Mouse (Mus musculus): Measurements from ENCODE around the gene Gm3776. TPM values are rescaled to one million over a fixed set of nuclear protein-coding genes. Genes with fewer than 3 reads are reported as not detected.
"Not testable (repeated sequence)": the region's sequence is repeated elsewhere in the genome, so short reads cannot be mapped to it uniquely, and the experiment has no call there.

Gene Gm3776
- polyA plus RNA-seq, 1 experiment from 2014 or later = 32.2 TPM

- H3K36me3 ChIP-seq; H3K9ac ChIP-seq; H3K4me1 ChIP-seq; H3K4me3 ChIP-seq (replicated peaks); H3K27ac ChIP-seq; H3K27me3 ChIP-seq (replicated peaks); H3K4me2 ChIP-seq; H3K9me3 ChIP-seq: not testable (repeated sequence)
- WGBS = 28% methylated on average over 3 of the region's 3 CpGs
- peak; percentile 66 for ATAC-seq (ENCODE audit: insufficient read depth, low FRiP score, low read depth)
Measured at GRCm38 (mm10) chr9:78229658-78230057, 27.3 kb upstream of the Gm3776 start.

GRCm38 (mm10) chr9:78230461-78230860 is 26.5 kb upstream of the Gm3776 start, which contains the start of gene Gsta1:
Gsta1 (plus strand) TSS chr9:78230656.
- H3K4me3 ChIP-seq (replicated peaks); H3K9ac ChIP-seq; H3K4me2 ChIP-seq; H3K27me3 ChIP-seq (replicated peaks); H3K9me3 ChIP-seq; H3K36me3 ChIP-seq; ATAC-seq (ENCODE audit: insufficient read depth, low FRiP score, low read depth); H3K4me1 ChIP-seq; H3K27ac ChIP-seq: not testable (repeated sequence)
- WGBS = 72% methylated on average over 3 of the region's 3 CpGs

DNA sequence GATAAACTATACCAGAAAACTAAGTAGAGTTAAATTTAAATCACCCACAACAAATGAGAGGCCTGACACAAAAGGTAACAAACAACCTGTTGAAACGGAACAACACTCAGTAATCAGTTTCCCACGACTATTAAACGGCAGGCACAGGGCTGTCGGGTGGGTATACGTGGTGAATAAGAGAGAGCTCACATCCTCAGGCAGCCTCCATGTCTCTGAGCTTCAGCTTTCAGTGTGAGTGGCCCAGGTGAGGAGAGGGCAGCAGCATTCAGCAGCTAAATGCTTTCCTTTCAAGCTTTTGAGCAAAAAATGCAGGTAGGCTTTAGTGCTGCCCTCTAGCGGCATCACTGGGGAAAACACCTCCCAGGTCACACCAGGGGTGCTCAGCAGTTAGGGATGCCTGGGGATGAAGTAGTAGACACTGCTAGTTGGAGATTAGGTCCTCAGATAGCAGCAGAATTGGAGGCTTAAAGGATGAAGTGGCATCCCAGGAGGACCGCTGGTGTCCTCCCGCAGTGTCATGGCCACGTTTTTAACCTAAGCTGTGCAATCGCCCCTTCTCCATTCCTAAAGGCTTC is 23.7 kb upstream of the Gm3776 start:
- ATAC-seq (ENCODE audit: insufficient read depth, low FRiP score, low read depth) = not testable (repeated sequence)

DNA sequence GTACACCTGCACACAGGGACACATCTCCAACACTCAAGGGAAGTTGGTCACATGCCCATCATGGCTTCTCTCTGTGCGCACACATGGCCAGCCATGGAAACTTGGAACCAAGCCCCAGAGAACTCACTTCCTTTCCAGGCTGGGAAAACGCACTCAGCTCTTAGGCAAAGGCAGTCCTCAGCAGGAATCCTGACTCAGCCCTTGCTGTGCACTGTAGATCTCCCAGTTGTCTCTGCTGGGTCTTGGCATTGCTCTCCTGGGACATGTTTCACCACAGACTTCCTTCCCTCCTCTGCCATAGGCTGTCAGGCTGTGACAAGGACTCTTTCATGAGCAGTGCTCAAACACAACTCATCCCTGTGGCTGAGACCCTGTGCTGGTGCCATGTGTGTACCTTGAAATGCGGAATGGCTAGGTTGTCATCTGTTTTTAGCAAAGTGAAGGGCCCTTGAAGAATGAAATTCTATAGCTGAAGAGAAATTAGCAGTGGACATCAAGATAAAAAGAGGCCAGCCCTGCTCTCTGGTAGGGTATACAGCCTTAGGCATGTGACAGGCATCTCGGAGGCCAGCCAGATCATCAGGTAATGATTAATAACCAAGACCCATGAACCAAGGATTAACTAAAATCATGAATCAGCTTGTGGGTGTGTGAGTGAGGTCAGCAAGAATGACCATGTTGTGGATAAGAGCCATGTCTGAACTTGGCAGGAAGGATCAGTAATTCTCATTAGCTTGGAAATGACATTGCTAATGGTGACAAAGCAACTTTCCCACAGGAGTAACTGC is 1.1 kb upstream of the Gm3776 start:
- H3K27ac ChIP-seq; ATAC-seq (ENCODE audit: insufficient read depth, low FRiP score, low read depth); H3K4me2 ChIP-seq; H3K4me1 ChIP-seq; H3K27me3 ChIP-seq (replicated peaks); H3K9ac ChIP-seq; H3K9me3 ChIP-seq; H3K4me3 ChIP-seq (replicated peaks); H3K36me3 ChIP-seq: not testable (repeated sequence)
- 48% methylated on average over 4 of the region's 4 CpGs for WGBS

More for the DNA sequence above, 23.7 kb upstream of the Gm3776 start:
- H3K27me3 ChIP-seq (replicated peaks); H3K36me3 ChIP-seq; H3K4me3 ChIP-seq (replicated peaks); H3K9ac ChIP-seq; H3K4me2 ChIP-seq; H3K9me3 ChIP-seq; H3K27ac ChIP-seq; H3K4me1 ChIP-seq: not testable (repeated sequence)
- no CpG with 5 or more reads among the region's 10 CpGs for WGBS

DNA sequence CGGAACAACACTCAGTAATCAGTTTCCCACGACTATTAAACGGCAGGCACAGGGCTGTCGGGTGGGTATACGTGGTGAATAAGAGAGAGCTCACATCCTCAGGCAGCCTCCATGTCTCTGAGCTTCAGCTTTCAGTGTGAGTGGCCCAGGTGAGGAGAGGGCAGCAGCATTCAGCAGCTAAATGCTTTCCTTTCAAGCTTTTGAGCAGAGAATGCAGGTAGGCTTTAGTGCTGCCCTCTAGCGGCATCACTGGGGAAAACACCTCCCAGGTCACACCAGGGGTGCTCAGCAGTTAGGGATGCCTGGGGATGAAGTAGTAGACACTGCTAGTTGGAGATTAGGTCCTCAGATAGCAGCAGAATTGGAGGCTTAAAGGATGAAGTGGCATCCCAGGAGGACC is 2.8 kb downstream of the Gm3776 start:
- 0% methylated on average over 1 of the region's 6 CpGs for WGBS
- H3K4me2 ChIP-seq = not testable (repeated sequence)
- ATAC-seq (ENCODE audit: insufficient read depth, low FRiP score, low read depth) = peak; percentile 44; the same call in 1 of the 2 replicates

DNA sequence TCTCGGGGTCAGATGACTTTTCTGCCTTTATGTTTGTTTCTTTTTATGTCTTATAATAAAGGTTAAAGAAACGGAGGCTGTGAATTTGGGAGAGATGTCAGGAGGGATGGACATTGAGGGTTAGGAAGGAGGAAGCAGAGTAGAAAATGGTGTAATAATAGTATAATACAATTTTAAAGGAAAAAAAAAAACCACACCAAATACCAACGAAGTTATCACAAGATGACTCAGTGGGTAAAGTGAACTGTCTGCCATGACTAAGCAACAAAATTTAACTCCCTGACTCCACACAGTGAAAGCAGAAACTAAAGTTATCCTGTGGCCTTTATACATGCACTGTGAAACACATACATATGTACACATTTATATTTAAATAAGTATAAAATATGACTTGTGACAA is 14.0 kb downstream of the Gm3776 start:
- not testable (repeated sequence) for H3K9ac ChIP-seq; H3K4me3 ChIP-seq (replicated peaks); H3K36me3 ChIP-seq; H3K27me3 ChIP-seq (replicated peaks); ATAC-seq (ENCODE audit: insufficient read depth, low FRiP score, low read depth); H3K4me1 ChIP-seq; H3K4me2 ChIP-seq; H3K27ac ChIP-seq; H3K9me3 ChIP-seq
- WGBS = 72% methylated on average over 3 of the region's 3 CpGs

More for the DNA sequence above, 2.8 kb downstream of the Gm3776 start:
- H3K4me1 ChIP-seq; H3K9me3 ChIP-seq; H3K4me3 ChIP-seq (replicated peaks); H3K9ac ChIP-seq; H3K27me3 ChIP-seq (replicated peaks); H3K36me3 ChIP-seq; H3K27ac ChIP-seq: not testable (repeated sequence)

GRCm38 (mm10) chr9:78282002-78282711 is 25.2 kb downstream of the Gm3776 start:
- H3K9ac ChIP-seq; H3K4me1 ChIP-seq; H3K27me3 ChIP-seq (replicated peaks); H3K4me2 ChIP-seq; H3K9me3 ChIP-seq; H3K4me3 ChIP-seq (replicated peaks); H3K36me3 ChIP-seq: not testable (repeated sequence)
- 68% methylated on average over 4 of the region's 4 CpGs for WGBS
- peak; percentile 89 for ATAC-seq (ENCODE audit: insufficient read depth, low FRiP score, low read depth)
- H3K27ac ChIP-seq = 0 out of 2 replicates have a peak overlapping the region, but pooled peaks have one; percentile 11

GRCm38 (mm10) chr9:78289063-78289462 is 32.1 kb downstream of the Gm3776 start:
- H3K36me3 ChIP-seq; H3K4me3 ChIP-seq (replicated peaks); H3K4me2 ChIP-seq; H3K9ac ChIP-seq; H3K27me3 ChIP-seq (replicated peaks); H3K9me3 ChIP-seq; H3K27ac ChIP-seq; ATAC-seq (ENCODE audit: insufficient read depth, low FRiP score, low read depth); H3K4me1 ChIP-seq: not testable (repeated sequence)
- 50% methylated on average over 1 of the region's 1 CpGs for WGBS

GRCm38 (mm10) chr9:78289723-78290122 is 32.8 kb downstream of the Gm3776 start, which contains the start of gene Gm10639:
Gm10639 (plus strand) TSS chr9:78289923.
- 59% methylated on average over 3 of the region's 3 CpGs for WGBS
- ATAC-seq (ENCODE audit: insufficient read depth, low FRiP score, low read depth) = peak; percentile 63; the same call in 1 of the 2 replicates
- not testable (repeated sequence) for H3K9ac ChIP-seq; H3K9me3 ChIP-seq; H3K4me1 ChIP-seq; H3K36me3 ChIP-seq; H3K4me3 ChIP-seq (replicated peaks); H3K4me2 ChIP-seq; H3K27me3 ChIP-seq (replicated peaks); H3K27ac ChIP-seq

- not testable (repeated sequence) for ATAC-seq (ENCODE audit: insufficient read depth, low FRiP score, low read depth); H3K36me3 ChIP-seq; H3K4me3 ChIP-seq (replicated peaks); H3K9ac ChIP-seq; H3K27ac ChIP-seq; H3K4me2 ChIP-seq; H3K4me1 ChIP-seq; H3K27me3 ChIP-seq (replicated peaks); H3K9me3 ChIP-seq
- 75% methylated on average over 8 of the region's 8 CpGs for WGBS
Measured at GRCm38 (mm10) chr9:78292462-78292861, 35.5 kb downstream of the Gm3776 start.

GRCm38 (mm10) chr9:78293683-78294082 is 36.8 kb downstream of the Gm3776 start:
- not testable (repeated sequence) for H3K9ac ChIP-seq; H3K36me3 ChIP-seq; H3K4me1 ChIP-seq; H3K27me3 ChIP-seq (replicated peaks); H3K4me3 ChIP-seq (replicated peaks); H3K9me3 ChIP-seq; H3K27ac ChIP-seq; ATAC-seq (ENCODE audit: insufficient read depth, low FRiP score, low read depth); H3K4me2 ChIP-seq
- 65% methylated on average over 1 of the region's 1 CpGs for WGBS

DNA sequence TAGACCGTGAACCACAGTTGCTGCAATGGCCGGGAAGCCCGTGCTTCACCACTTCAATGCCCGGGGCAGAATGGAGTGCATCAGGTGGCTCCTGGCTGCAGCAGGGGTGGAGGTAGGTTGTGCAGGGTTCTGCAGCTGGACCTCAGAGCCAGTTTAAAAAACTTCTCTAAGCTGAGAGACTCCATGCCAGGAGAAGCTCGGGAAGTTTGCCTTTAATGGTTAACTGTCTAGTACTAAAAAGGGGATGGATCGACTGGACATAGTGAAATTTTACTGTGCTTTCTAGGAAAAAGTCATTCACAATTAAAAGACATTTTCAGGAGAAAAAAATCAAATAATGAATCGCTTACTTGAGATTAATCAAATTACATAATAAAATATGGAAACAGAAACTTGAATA is 37.9 kb downstream of the Gm3776 start:
- not testable (repeated sequence) for H3K36me3 ChIP-seq; H3K4me1 ChIP-seq; H3K4me3 ChIP-seq (replicated peaks); H3K27me3 ChIP-seq (replicated peaks); H3K9ac ChIP-seq; H3K4me2 ChIP-seq; H3K27ac ChIP-seq; ATAC-seq (ENCODE audit: insufficient read depth, low FRiP score, low read depth); H3K9me3 ChIP-seq
- 74% methylated on average over 7 of the region's 7 CpGs for WGBS
